Mouse (Mus musculus) midbrain, postnatal 0 days (tissue): ENCODE measurements at regions not wholly inside any gene's neighbourhood (a gene's known extent, or its start where the extent isn't known, plus 50 kb on each side); places are given as distances from the start of the nearest gene placed in this dataset.

Source experiments
- ATAC-seq: fragments of 200-750 bp; cut with Nextera tagmentation; 2 replicates; pipeline ENCODE4 v1.8.0; 2017; ENCODE audit warnings: moderate number of reproducible peaks, mild to moderate bottlenecking, moderate TSS enrichment, moderate library complexity; ENCODE audit not compliant: low FRiP score
- DNase-seq: peaks from one replicate; pipeline ENCODE4 v3.0.0-alpha.2; 2015; ENCODE audit warnings: low spot score
- H3K27ac ChIP-seq: fragments of 300-500 bp; sonication (generic); 2 replicates; pipeline ENCODE4 v1.5.1; 2014; ENCODE audit warnings: low read depth, mild to moderate bottlenecking, low read length, mixed read lengths
- H3K27me3 ChIP-seq: fragments of 300-500 bp; sonication (generic); 2 replicates; pipeline ENCODE4 v1.6.1; 2014; ENCODE audit warnings: low read length, control low read depth, mixed read lengths; ENCODE audit not compliant: insufficient read depth
- H3K36me3 ChIP-seq: fragments of 300-500 bp; sonication (generic); 2 replicates; pipeline ENCODE4 v1.6.1; 2014; ENCODE audit warnings: low read length, control low read depth, mixed read lengths; ENCODE audit not compliant: insufficient read depth
- H3K4me1 ChIP-seq: fragments of 300-500 bp; sonication (generic); 2 replicates; pipeline ENCODE4 v1.6.1; 2014; ENCODE audit warnings: mild to moderate bottlenecking, control low read depth, antibody characterized with exemption, low read length, mixed read lengths; ENCODE audit not compliant: insufficient read depth
- H3K4me2 ChIP-seq: fragments of 300-500 bp; sonication (generic); 2 replicates; pipeline ENCODE4 v1.6.1; 2014; ENCODE audit warnings: low read depth, mild to moderate bottlenecking, low read length, mixed read lengths; ENCODE audit not compliant: poor library complexity, severe bottlenecking
- H3K4me3 ChIP-seq: fragments of 300-500 bp; sonication (generic); 2 replicates; pipeline ENCODE4 v1.5.1; 2014; ENCODE audit warnings: low read depth, mild to moderate bottlenecking, low read length, moderate library complexity
- H3K9ac ChIP-seq: fragments of 300-500 bp; sonication (generic); replicated peaks from 2 replicates; pipeline ENCODE4 v1.6.1; 2014; ENCODE audit warnings: mild to moderate bottlenecking, low read length, moderate library complexity, mixed read lengths; ENCODE audit not compliant: poor library complexity, severe bottlenecking
- H3K9me3 ChIP-seq: fragments of 300-500 bp; sonication (generic); 2 replicates; pipeline ENCODE4 v1.6.1; 2016; ENCODE audit warnings: low read length, control low read depth
- CTCF ChIP-seq: IDR thresholded peaks from 2 replicates; pipeline ENCODE4 v1.5.1; 2016; ENCODE audit warnings: antibody characterized with exemption, mild to moderate bottlenecking
- WGBS: fragments of 180-500 bp; shearing (Covaris S2); extraction: QIAGEN DNeasy Blood & Tissue Kit; methylation state at CpG from one replicate; pipeline ENCODE4 v1.1.7; 2014; 5-methylcytosine and 5-hydroxymethylcytosine counted together

DNA sequence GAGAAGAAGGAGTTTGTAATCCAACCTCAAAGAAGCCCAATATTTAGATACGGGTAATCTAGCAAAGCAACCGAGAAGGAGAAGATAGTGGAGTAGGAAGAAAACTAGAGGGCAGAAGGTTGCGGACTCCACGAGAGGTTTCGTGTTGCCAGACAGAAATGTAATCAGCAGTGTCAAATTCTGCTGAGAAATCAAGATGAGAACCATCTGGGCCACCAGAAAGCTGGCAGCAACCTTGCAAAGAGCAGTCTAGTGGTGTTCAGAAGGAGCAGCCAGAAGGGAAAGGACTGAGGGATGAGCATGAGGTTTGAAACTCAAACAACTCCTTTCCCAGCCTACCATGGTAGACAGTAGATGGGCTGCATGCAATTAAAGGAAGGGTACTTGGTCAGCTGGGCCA, 134.3 kb downstream of the Rpl10-ps3 start:
- no peaks in the 10 kb centered on the region for H3K9me3 ChIP-seq
- DNase-seq (no peak), ATAC-seq (no peak)
- no peaks in the 10 kb centered on the region for H3K4me1 ChIP-seq
- 90% methylated on average over 5 of the region's 5 CpGs for WGBS
- TF ChIP-seq CTCF: no peak
- no peaks in the 10 kb centered on the region for H3K36me3 ChIP-seq
- H3K27ac ChIP-seq: no peak overlapping the region
- H3K27me3 ChIP-seq: no peaks in the 10 kb centered on the region
- H3K4me3 ChIP-seq: no peak overlapping the region
- no peak overlapping the region for H3K4me2 ChIP-seq
- H3K9ac ChIP-seq: no peak overlapping the region

- no peak for DNase-seq
- no peak for ATAC-seq
- no peak for TF ChIP-seq CTCF
- Histone ChIP-seq H3K4me1 (no peaks in the 10 kb centered on the region), H3K36me3 (no peaks in the 10 kb centered on the region), H3K4me3 (no peak overlapping the region), H3K9me3 (no peaks in the 10 kb centered on the region), H3K4me2 (no peak overlapping the region), H3K27me3 (no peaks in the 10 kb centered on the region), H3K27ac (no peak overlapping the region), H3K9ac (no peak overlapping the region)
- 71% methylated on average over 7 of the region's 7 CpGs for WGBS
Observed at GRCm38 (mm10) chr9:50199422-50200218, 145.1 kb downstream of the Rpl10-ps3 start.

- Histone ChIP-seq H3K9me3 (no peaks in the 10 kb centered on the region), H3K27me3 (no peaks in the 10 kb centered on the region), H3K4me3 (no peak overlapping the region), H3K4me2 (no peak overlapping the region), H3K27ac (no peak overlapping the region), H3K36me3 (no peaks in the 10 kb centered on the region), H3K4me1 (no peaks in the 10 kb centered on the region), H3K9ac (no peak overlapping the region)
- no peak for ATAC-seq
- WGBS: 70% methylated on average over 5 of the region's 5 CpGs
- DNase-seq: peak; percentile 8
- TF ChIP-seq CTCF: no peak
Observed at GRCm38 (mm10) chr9:50192400-50193110, 152.2 kb downstream of the Rpl10-ps3 start.

DNA sequence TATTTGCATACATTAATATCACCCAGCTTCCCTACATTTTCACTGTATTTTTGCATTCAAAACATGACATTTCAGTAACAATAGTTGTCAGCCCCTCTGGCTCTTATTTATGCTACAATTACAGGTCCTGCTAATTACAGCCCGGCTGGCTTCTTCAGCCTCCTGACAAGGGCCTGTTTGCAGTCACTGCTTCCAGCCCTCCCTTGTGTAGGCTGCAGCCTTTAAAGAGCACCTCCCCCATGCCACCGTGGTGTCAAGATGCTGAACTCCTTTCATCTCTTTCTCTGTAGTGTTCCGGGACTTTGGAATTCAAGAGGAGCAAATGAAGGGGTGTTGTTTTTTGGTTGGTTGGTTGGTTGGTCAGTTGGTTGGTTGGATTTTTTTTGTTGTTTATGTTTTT, 153.6 kb downstream of the Rpl10-ps3 start:
- Histone ChIP-seq H3K36me3 (no peaks in the 10 kb centered on the region), H3K4me2 (no peak overlapping the region), H3K9me3 (no peaks in the 10 kb centered on the region), H3K4me3 (no peak overlapping the region), H3K27me3 (no peaks in the 10 kb centered on the region), H3K27ac (no peak overlapping the region), H3K9ac (no peak overlapping the region), H3K4me1 (no peaks in the 10 kb centered on the region)
- TF ChIP-seq CTCF: no peak
- DNase-seq (no peak), ATAC-seq (no peak)
- 13% methylated on average over 3 of the region's 3 CpGs for WGBS

GRCm38 (mm10) chr9:50188576-50189070, 156.1 kb downstream of the Rpl10-ps3 start:
- ATAC-seq: no peak
- Histone ChIP-seq H3K27me3 (no peaks in the 10 kb centered on the region), H3K36me3 (no peaks in the 10 kb centered on the region), H3K4me1 (no peaks in the 10 kb centered on the region), H3K9ac (no peak overlapping the region), H3K4me2 (no peak overlapping the region), H3K4me3 (no peak overlapping the region), H3K9me3 (no peaks in the 10 kb centered on the region), H3K27ac (no peak overlapping the region)
- TF ChIP-seq CTCF: no peak
- DNase-seq: peak; percentile 27
- 67% methylated on average over 6 of the region's 6 CpGs for whole genome bisulfite sequencing

DNA sequence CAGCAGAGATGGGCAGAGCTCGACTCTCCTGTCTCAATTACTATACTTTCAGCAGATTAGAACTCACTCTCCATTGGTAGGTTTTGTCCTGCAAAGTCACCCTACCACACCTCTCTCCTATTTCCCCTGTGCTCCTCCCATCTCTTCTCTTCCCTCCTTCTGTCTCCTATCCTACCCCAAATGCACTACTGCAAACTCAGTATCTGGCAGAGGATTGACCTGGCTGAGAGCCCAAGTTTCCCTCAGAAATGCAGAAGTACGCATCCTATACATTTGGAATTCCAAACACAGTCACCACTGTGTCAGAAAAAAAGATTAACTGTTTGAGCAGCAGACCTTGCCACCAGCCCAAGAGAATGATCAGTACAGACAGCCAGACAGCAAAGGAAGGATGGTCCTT, 163.4 kb downstream of the Rpl10-ps3 start:
- Histone ChIP-seq H3K9ac (no peak overlapping the region), H3K4me1 (no peaks in the 10 kb centered on the region), H3K4me2 (no peak overlapping the region), H3K27me3 (no peaks in the 10 kb centered on the region), H3K27ac (no peak overlapping the region), H3K4me3 (no peak overlapping the region), H3K9me3 (no peaks in the 10 kb centered on the region), H3K36me3 (no peaks in the 10 kb centered on the region)
- WGBS: 48% methylated on average over 2 of the region's 2 CpGs
- ATAC-seq: no peak
- no peak for DNase-seq
- no peak for TF ChIP-seq CTCF
